Mouse (Mus musculus): Measurements from ENCODE around the gene Idh3a. TPM values are rescaled to one million over a fixed set of nuclear protein-coding genes. Genes with fewer than 3 reads are reported as not detected.

Gene Idh3a
- total and polyA plus RNA-seq, 2 experiments from 2014 or later = 94.2 to 208 TPM

DNA sequence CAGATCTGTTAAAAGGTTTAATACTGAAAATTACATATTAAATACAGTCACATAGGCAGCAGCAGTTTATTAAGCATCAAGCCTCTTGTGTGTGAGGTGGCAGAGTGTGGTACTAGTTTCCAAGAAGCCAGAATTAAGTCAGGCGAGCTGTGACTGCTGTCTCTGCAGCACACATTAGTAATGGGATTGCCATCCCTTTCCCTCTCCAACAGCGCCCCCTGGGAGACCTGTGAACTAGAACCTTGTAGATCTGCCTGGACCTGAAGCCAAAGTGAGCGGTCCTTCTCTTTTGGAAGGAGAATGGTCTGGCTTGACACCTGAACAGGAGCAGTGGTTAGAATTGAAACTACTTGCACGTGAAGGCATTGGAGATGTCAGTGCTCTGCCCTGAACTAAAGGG, 18.8 kb downstream of the Idh3a start:
- 49% methylated on average over 4 of the region's 4 CpGs for WGBS
- H3K9ac ChIP-seq (replicated peaks; ENCODE audit: low read length) = no peak overlapping the region
- H3K4me2 ChIP-seq (ENCODE audit: low read depth, low read length) = no peak overlapping the region
- H3K27ac ChIP-seq = no peak overlapping the region
- H3K9me3 ChIP-seq (ENCODE audit: low read length) = no peaks in the 10 kb centered on the region
- no peaks in the 10 kb centered on the region for H3K4me1 ChIP-seq (ENCODE audit: insufficient read depth, low read length)
- no peaks in the 10 kb centered on the region for H3K27me3 ChIP-seq (ENCODE audit: insufficient read depth, low read length)
- peaks cover 33% of the 10 kb centered on the region; the same call in 1 of the 2 replicates for H3K36me3 ChIP-seq (ENCODE audit: insufficient read depth, low read length)
- H3K4me3 ChIP-seq (ENCODE audit: low read length) = no peak overlapping the region
- ATAC-seq (no peak), DNase-seq (ENCODE audit: low spot score) (peak; percentile 66)
- peak; percentile 66 for TF ChIP-seq CTCF (IDR thresholded peaks at IDR 0.05; ENCODE audit: low read depth)

DNA sequence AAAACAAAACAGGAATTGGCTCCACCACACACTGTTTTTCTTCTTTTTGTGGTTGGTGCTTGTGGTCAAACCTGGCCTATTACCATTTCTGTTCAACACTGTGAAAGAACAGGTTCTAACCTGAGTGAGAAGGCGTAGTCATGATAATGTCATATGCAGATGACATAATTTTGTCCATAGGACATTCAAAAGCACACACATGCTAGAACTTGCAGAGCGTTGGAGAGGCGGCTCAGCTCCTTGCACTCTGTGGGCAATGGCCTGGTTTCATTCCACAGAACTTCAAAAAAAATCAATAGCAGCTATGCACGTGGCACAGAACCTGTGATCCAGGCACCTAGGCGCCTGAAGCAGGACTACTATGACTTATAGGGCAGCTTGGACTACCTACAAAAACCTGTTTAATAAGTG, 26.7 kb downstream of the Idh3a start:
- no peak for TF ChIP-seq CTCF (IDR thresholded peaks at IDR 0.05; ENCODE audit: low read depth)
- Histone ChIP-seq H3K27ac (no peak overlapping the region), H3K4me2 (ENCODE audit: low read depth, low read length) (no peak overlapping the region), H3K9me3 (ENCODE audit: low read length) (no peaks in the 10 kb centered on the region), H3K9ac (replicated peaks; ENCODE audit: low read length) (no peak overlapping the region), H3K27me3 (ENCODE audit: insufficient read depth, low read length) (no peaks in the 10 kb centered on the region), H3K36me3 (ENCODE audit: insufficient read depth, low read length) (no peaks in the 10 kb centered on the region), H3K4me3 (ENCODE audit: low read length) (no peak overlapping the region), H3K4me1 (ENCODE audit: insufficient read depth, low read length) (no peaks in the 10 kb centered on the region)
- ATAC-seq (no peak), DNase-seq (ENCODE audit: low spot score) (no peak)
- 90% methylated on average over 5 of the region's 5 CpGs for WGBS

DNA sequence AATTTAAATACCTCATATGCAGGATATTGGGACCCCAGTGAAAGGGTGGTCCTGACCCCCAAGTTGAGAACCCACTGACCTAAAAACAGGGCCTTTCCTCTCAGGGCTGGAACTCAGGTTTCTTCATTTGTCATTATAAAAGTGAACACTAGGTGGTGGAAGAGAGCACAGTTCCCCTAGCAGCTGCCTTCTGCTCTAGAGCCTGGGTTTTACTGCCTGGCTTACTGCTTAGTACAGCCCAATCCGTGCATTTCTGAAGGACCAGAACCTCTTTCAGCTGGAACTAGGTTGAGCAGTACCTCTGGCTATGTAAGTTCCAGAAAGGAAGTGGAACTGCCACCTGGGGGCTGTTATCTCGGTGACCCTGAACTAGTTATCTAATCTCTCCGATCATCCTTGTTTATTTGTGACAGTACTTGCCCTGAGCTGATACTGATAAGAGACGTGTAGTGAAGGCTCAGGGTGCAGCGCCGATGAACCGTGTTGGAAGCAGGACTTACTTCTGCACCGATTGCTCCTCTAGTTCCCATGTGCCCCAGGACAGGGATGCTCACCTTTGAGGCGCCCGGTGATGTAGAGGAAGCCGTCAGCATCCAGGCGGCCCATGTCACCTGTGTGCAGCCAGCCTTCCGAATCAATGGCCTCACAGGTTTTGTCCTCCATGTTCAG, 28.2 kb downstream of the Idh3a start:
- Histone ChIP-seq H3K27ac (no peak overlapping the region), H3K9ac (replicated peaks; ENCODE audit: low read length) (no peak overlapping the region), H3K4me1 (ENCODE audit: insufficient read depth, low read length) (no peaks in the 10 kb centered on the region), H3K9me3 (ENCODE audit: low read length) (no peaks in the 10 kb centered on the region), H3K4me2 (ENCODE audit: low read depth, low read length) (no peak overlapping the region), H3K4me3 (ENCODE audit: low read length) (no peak overlapping the region), H3K36me3 (ENCODE audit: insufficient read depth, low read length) (no peaks in the 10 kb centered on the region), H3K27me3 (ENCODE audit: insufficient read depth, low read length) (no peaks in the 10 kb centered on the region)
- TF ChIP-seq CTCF (IDR thresholded peaks at IDR 0.05; ENCODE audit: low read depth) = peak; percentile 87
- 78% methylated on average over 13 of the region's 13 CpGs for WGBS
- ATAC-seq (peak; percentile 71), DNase-seq (ENCODE audit: low spot score) (peak; percentile 81)

DNA sequence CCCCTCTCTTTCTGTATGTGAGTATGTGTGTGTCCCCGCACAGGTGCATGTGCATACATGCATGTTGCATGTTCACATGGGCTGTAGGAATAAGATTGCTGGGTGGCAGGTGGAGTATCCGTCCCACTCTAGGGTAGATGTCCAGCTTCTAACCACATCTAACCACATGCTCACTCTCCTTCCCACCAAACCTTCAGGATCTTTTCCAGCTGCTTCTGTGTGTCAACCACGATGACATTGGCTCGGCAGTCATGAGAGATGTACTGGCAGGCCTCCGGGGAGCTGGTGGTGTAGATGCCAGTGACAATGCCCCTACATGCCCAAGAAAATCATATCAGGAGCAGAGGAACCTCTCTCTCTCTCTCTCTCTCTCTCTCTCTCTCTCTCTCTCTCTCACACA, 41.1 kb downstream of the Idh3a start:
- Histone ChIP-seq H3K27ac (no peak overlapping the region), H3K4me3 (ENCODE audit: low read length) (no peak overlapping the region), H3K36me3 (ENCODE audit: insufficient read depth, low read length) (no peaks in the 10 kb centered on the region), H3K9ac (replicated peaks; ENCODE audit: low read length) (no peak overlapping the region), H3K9me3 (ENCODE audit: low read length) (no peaks in the 10 kb centered on the region), H3K4me2 (ENCODE audit: low read depth, low read length) (no peak overlapping the region), H3K27me3 (ENCODE audit: insufficient read depth, low read length) (no peaks in the 10 kb centered on the region), H3K4me1 (ENCODE audit: insufficient read depth, low read length) (no peaks in the 10 kb centered on the region)
- no peak for ATAC-seq
- no peak for DNase-seq (ENCODE audit: low spot score)
- no peak for TF ChIP-seq CTCF (IDR thresholded peaks at IDR 0.05; ENCODE audit: low read depth)
- WGBS = 92% methylated on average over 5 of the region's 5 CpGs

DNA sequence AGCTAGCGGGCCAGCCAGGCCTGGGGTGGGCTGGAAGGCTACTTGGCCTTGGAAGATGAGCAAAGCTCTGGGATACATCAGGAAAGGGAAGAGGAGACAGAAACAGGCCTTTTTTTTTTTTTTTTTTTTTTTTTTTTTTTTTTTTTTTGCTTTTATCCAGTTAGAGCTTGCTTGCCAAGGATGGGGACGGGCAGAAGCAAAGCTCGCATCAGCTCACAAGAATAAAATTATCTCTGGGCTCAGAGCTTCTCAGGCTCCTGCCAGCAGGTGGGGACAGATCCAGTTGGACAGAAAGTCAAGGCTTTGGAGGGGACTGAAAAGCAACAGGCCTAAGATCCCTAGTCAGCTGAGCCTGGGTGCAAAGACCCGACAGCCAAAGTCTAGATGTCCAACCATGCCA, 42.6 kb downstream of the Idh3a start:
- peak; percentile 34; the same call in 1 of the 2 replicates for TF ChIP-seq CTCF (IDR thresholded peaks at IDR 0.05; ENCODE audit: low read depth)
- 65% methylated on average over 4 of the region's 4 CpGs for WGBS
- DNase-seq (ENCODE audit: low spot score) = peak; percentile 41

DNA sequence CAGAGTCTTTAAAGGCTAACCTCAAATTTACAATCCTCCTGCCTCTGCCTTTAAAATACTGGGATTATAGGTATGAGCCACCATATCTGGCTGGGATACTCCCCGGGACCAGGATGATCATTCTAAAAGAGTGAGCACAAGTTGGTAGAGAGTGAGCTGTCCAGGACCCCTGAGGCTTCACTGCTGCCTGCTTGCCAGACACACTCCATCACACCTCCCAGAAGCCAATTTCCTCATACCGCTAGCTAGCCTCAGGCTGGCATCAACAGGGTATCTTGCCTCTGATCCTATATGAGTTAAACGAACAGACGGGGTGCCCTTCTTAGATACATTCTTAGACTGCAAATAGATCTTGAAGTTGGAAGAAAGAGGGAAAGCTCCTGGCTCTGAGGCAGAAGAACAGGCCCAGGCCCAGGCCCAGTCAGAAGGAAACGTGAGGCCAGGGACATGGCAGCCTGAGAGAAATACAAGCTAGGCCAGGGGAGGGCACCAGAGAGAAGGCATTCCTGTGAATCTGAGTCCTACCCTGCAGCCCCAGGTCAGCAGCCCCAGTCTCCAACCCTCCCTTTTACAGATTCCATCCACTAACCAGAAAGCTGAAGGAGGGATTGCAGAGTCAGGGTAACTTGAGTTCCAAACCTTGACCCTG, 43.6 kb downstream of the Idh3a start:
- DNase-seq (ENCODE audit: low spot score) (no peak), ATAC-seq (no peak)
- no peaks in the 10 kb centered on the region for H3K27me3 ChIP-seq (ENCODE audit: insufficient read depth, low read length)
- no peak overlapping the region for H3K9ac ChIP-seq (replicated peaks; ENCODE audit: low read length)
- no peak overlapping the region for H3K27ac ChIP-seq
- no peaks in the 10 kb centered on the region for H3K9me3 ChIP-seq (ENCODE audit: low read length)
- H3K4me3 ChIP-seq (ENCODE audit: low read length) = no peak overlapping the region
- no peaks in the 10 kb centered on the region for H3K36me3 ChIP-seq (ENCODE audit: insufficient read depth, low read length)
- H3K4me2 ChIP-seq (ENCODE audit: low read depth, low read length) = no peak overlapping the region
- WGBS = 58% methylated on average over 5 of the region's 5 CpGs
- H3K4me1 ChIP-seq (ENCODE audit: insufficient read depth, low read length) = no peaks in the 10 kb centered on the region
- peak; percentile 45; the same call in 1 of the 2 replicates for TF ChIP-seq CTCF (IDR thresholded peaks at IDR 0.05; ENCODE audit: low read depth)

More for the DNA sequence above, 42.6 kb downstream of the Idh3a start:
- H3K27ac ChIP-seq = no peak overlapping the region
- H3K9ac ChIP-seq (replicated peaks; ENCODE audit: low read length) = no peak overlapping the region
- ATAC-seq = peak; percentile 49; the same call in 1 of the 2 replicates
- H3K4me1 ChIP-seq (ENCODE audit: insufficient read depth, low read length) = no peaks in the 10 kb centered on the region
- no peak overlapping the region for H3K4me3 ChIP-seq (ENCODE audit: low read length)
- no peaks in the 10 kb centered on the region for H3K9me3 ChIP-seq (ENCODE audit: low read length)
- no peaks in the 10 kb centered on the region for H3K36me3 ChIP-seq (ENCODE audit: insufficient read depth, low read length)
- H3K27me3 ChIP-seq (ENCODE audit: insufficient read depth, low read length) = no peaks in the 10 kb centered on the region
- H3K4me2 ChIP-seq (ENCODE audit: low read depth, low read length) = no peak overlapping the region

DNA sequence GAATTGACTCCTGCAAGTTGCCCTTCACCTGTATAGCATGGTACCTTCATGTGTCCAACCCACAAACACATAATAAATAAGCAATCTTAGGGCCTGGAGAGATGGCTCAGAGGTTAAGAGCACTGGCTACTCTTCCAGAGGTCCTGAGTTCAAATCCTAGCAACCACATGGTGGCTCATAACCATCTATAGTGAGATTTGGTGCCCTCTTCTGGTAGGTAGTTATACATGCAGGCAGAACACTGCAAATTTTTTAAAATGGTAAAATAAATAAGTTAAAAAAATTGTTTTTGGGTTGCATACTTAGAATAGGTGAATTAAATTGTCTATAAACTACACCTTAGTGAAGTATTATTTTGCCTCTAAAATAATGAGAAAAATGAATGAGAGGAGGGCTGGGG, 44.8 kb downstream of the Idh3a start:
- peak; percentile 15; the same call in 1 of the 2 replicates for TF ChIP-seq CTCF (IDR thresholded peaks at IDR 0.05; ENCODE audit: low read depth)
- H3K4me1 ChIP-seq (ENCODE audit: insufficient read depth, low read length) = no peaks in the 10 kb centered on the region
- ATAC-seq (no peak), DNase-seq (ENCODE audit: low spot score) (no peak)
- H3K27ac ChIP-seq = no peak overlapping the region
- no peak overlapping the region for H3K9ac ChIP-seq (replicated peaks; ENCODE audit: low read length)
- H3K9me3 ChIP-seq (ENCODE audit: low read length) = no peaks in the 10 kb centered on the region
- H3K4me3 ChIP-seq (ENCODE audit: low read length) = no peak overlapping the region
- H3K36me3 ChIP-seq (ENCODE audit: insufficient read depth, low read length) = no peaks in the 10 kb centered on the region
- H3K4me2 ChIP-seq (ENCODE audit: low read depth, low read length) = no peak overlapping the region
- no peaks in the 10 kb centered on the region for H3K27me3 ChIP-seq (ENCODE audit: insufficient read depth, low read length)
